Mouse (Mus musculus) lung, postnatal 0 days (tissue): ENCODE data around the gene Gzmn. TPM values are rescaled to one million over a fixed set of nuclear protein-coding genes. Genes with fewer than 3 reads are reported as not detected.
"Not testable (repeated sequence)": the region's sequence is repeated elsewhere in the genome, so short reads cannot be mapped to it uniquely, and the experiment has no call there.

Experiments
- ATAC-seq: fragments of 200-750 bp; cut with Nextera tagmentation; 2 replicates; pipeline ENCODE4 v1.8.0; 2017; ENCODE audit warnings: moderate library complexity
- DNase-seq: peaks from one replicate; pipeline ENCODE4 v3.0.0-alpha.2; 2016; ENCODE audit warnings: low spot score
- H3K27ac ChIP-seq: fragments of 300-500 bp; sonication (generic); 2 replicates; pipeline ENCODE4 v1.5.1; 2014; ENCODE audit warnings: antibody characterized with exemption, mild to moderate bottlenecking, low read length, mixed read lengths
- H3K27me3 ChIP-seq: fragments of 300-500 bp; sonication (generic); replicated peaks from 2 replicates; pipeline ENCODE4 v1.6.1; 2014; ENCODE audit warnings: low read length, mixed read lengths; ENCODE audit not compliant: insufficient read depth
- H3K36me3 ChIP-seq: fragments of 300-500 bp; sonication (generic); 2 replicates; pipeline ENCODE4 v1.6.1; 2014; ENCODE audit warnings: low read length, mixed read lengths; ENCODE audit not compliant: insufficient read depth
- H3K4me1 ChIP-seq: fragments of 300-500 bp; sonication (generic); 2 replicates; pipeline ENCODE4 v1.6.1; 2014; ENCODE audit warnings: antibody characterized with exemption, low read depth, low read length, mixed read lengths; ENCODE audit not compliant: insufficient read depth
- H3K4me2 ChIP-seq: fragments of 300-500 bp; sonication (generic); replicated peaks from 2 replicates; pipeline ENCODE4 v1.6.1; 2014; ENCODE audit warnings: low read depth, mild to moderate bottlenecking, low read length, moderate library complexity, mixed read lengths
- H3K4me3 ChIP-seq: fragments of 300-500 bp; sonication (generic); 2 replicates; pipeline ENCODE4 v1.5.1; 2014; ENCODE audit warnings: low read depth, low read length
- H3K9ac ChIP-seq: fragments of 300-500 bp; sonication (generic); replicated peaks from 2 replicates; pipeline ENCODE4 v1.6.1; 2014; ENCODE audit warnings: low read depth, mild to moderate bottlenecking
- H3K9me3 ChIP-seq: fragments of 300-500 bp; sonication (generic); 2 replicates; pipeline ENCODE4 v1.6.1; 2016; ENCODE audit warnings: low read length, mixed read lengths
- CTCF ChIP-seq: IDR thresholded peaks from 2 replicates; pipeline ENCODE4 v1.5.1; 2016; ENCODE audit warnings: antibody characterized with exemption, mild to moderate bottlenecking
- EP300 ChIP-seq: IDR thresholded peaks from 2 replicates; pipeline ENCODE4 v1.6.1; 2016; ENCODE audit warnings: antibody characterized with exemption, mild to moderate bottlenecking, control low read depth
- WGBS: fragments of 180-500 bp; shearing (Covaris S2); extraction: QIAGEN DNeasy Blood & Tissue Kit; methylation state at CpG from one replicate; pipeline ENCODE4 v1.1.7; 2014; 5-methylcytosine and 5-hydroxymethylcytosine counted together
- polyA plus RNA-seq: library from polyadenylated mRNA; unstranded; fragments of >200 nt; fragmentation: Nextera tagmentation; extraction: Ambion mirVana; gene quantifications from 2 replicates; pipeline ENCODE4 v1.2.1, GENCODE M21; 2015

Gzmn gene
- polyA plus RNA-seq = not detected in 2 replicates

DNA sequence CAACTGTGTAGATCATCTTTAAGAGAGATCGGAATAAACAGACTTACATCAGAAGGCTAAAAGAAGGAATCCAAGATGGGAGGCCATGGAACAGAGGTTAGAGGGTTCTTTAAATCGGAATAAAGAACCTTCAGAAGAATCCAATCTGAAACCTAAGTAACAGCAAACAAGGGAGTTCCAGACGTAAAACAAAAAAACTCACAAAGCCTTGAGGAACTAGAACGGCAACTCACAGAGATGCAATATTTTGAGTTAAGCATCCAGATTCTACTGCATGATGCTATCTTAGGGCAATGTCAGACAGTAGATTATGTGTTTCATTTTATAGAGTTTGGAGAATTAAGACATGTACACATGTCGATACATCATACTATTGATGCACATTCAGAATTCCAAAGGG lies at the start of gene Gzmn:
TSS of gene Gzmn (minus strand) at position 101 of the 400 bp plus-strand sequence.
- ATAC-seq (no peak), DNase-seq (no peak)
- Histone ChIP-seq H3K9ac (no peak within 1 kb of the TSS), H3K27me3 (no peaks in the 10 kb centered on the region), H3K4me2 (no peak within 1 kb of the TSS), H3K4me1 (no peaks in the 10 kb centered on the region), H3K27ac (no peak within 1 kb of the TSS), H3K9me3 (no peaks in the 10 kb centered on the region), H3K36me3 (no peaks in the 10 kb centered on the region), H3K4me3 (no peak within 1 kb of the TSS)
- no peak for TF ChIP-seq EP300
- no peak for TF ChIP-seq CTCF
- 84% methylated on average over 5 of the region's 5 CpGs for WGBS

DNA sequence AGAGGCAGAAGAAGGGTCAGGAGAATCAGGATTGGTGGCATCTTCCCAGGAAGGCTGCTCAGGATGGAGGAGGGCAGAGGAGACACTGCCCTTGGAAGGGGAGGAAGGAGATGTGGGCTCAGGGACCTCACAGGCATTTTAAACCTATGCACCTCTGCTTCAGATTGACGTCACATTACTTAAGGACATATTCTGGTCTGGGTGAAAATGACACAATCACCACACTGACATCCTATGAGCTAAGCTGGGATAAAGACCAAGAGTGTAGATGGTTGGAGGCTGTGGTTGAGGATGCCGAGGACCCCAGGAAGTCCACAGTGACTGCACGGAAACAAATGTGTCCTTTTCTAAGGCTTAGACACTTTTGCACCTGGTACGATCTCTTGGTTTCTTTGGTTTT lies 36.9 kb upstream of the Gzmn start, which contains the start of gene Gzmf:
TSS of gene Gzmf (minus strand) at position 101 of the 400 bp plus-strand sequence.
- WGBS = 89% methylated on average over 4 of the region's 4 CpGs
- TF ChIP-seq CTCF (no peak), EP300 (no peak)

DNA sequence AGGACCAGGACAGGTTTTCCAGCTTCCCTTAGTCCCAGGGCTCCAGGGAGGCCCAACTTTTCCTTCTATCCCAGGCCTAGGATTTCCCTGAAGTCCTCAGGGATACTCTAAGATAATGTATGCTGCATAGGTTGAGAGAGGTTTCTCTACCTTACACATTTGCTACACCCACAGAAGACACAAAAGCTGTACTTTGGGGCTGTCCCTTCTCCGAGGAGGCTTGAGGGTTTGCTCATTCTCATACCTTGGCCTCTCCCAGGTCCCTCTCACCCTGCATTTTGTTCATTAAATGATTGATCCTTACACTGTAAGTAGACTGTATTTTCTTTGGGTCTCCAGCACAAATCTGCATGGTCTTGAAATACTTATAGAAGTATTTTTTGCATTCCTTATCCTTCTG lies 31.2 kb upstream of the Gzmn start:
- H3K36me3 ChIP-seq = no peaks in the 10 kb centered on the region
- H3K9ac ChIP-seq = no peak overlapping the region
- TF ChIP-seq CTCF = no peak
- TF ChIP-seq EP300 = no peak
- ATAC-seq (no peak), DNase-seq (no peak)
- H3K4me2 ChIP-seq = no peak overlapping the region
- H3K9me3 ChIP-seq = no peaks in the 10 kb centered on the region
- WGBS = 91% methylated on average over 1 of the region's 1 CpGs
- no peaks in the 10 kb centered on the region for H3K4me1 ChIP-seq
- no peak overlapping the region for H3K27ac ChIP-seq
- H3K4me3 ChIP-seq = no peak overlapping the region
- no peaks in the 10 kb centered on the region for H3K27me3 ChIP-seq

More for the DNA sequence above, 36.9 kb upstream of the Gzmn start, which contains the start of gene Gzmf:
- no peaks in the 10 kb centered on the region for H3K9me3 ChIP-seq
- DNase-seq (no peak), ATAC-seq (no peak)
- no peak within 1 kb of the TSS for H3K4me2 ChIP-seq
- no peaks in the 10 kb centered on the region for H3K4me1 ChIP-seq
- no peak within 1 kb of the TSS for H3K9ac ChIP-seq
- no peak within 1 kb of the TSS for H3K4me3 ChIP-seq
- no peaks in the 10 kb centered on the region for H3K27me3 ChIP-seq
- H3K27ac ChIP-seq = no peak within 1 kb of the TSS
- H3K36me3 ChIP-seq = no peaks in the 10 kb centered on the region

DNA sequence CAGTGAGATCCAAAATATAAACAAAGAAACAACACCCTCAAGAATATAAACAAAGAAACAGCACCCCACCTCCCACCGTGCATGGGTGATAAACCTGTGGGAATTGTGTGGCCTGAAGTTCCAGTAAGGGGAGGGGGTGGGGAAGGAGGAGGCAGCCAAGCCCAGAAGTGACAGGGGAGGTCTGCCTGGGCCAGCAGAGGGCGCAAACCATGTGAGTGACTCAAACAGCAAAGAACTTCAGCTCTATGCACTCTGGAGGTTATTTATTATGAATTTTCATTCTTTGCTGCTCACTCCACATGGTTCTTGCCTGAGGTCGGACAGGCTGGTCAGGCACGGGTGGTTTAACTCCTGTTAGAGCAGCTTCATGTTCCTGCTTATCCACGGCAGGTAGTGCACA lies 30.6 kb upstream of the Gzmn start:
- not testable (repeated sequence) for H3K4me2 ChIP-seq, H3K9me3 ChIP-seq, H3K36me3 ChIP-seq, H3K9ac ChIP-seq, ATAC-seq, H3K27me3 ChIP-seq, H3K27ac ChIP-seq, H3K4me3 ChIP-seq, H3K4me1 ChIP-seq
- TF ChIP-seq CTCF = peak; percentile 65
- DNase-seq = peak; percentile 47
- WGBS = 29% methylated on average over 5 of the region's 5 CpGs

DNA sequence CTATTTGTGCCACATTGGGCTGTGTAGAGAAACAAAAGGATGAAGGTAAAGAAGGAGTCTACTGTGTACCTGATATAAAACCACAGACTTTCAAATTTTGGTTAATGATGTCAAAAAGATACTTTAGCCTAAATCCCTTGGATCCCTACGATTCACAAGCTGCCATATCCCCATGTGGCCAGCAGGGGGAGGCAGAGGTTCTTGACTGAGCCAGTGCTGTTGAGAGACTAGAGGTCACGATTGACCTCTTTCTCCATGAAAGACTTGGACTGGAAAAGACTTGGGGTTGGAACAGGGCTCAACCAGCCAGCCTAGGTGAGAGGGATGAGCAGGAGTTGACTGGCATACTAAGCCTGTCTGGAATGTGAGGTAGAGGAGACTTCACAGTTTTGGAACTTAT lies 29.6 kb upstream of the Gzmn start:
- Histone ChIP-seq H3K4me3 (no peak overlapping the region), H3K9me3 (no peaks in the 10 kb centered on the region), H3K4me2 (no peak overlapping the region), H3K9ac (no peak overlapping the region), H3K27ac (no peak overlapping the region), H3K4me1 (no peaks in the 10 kb centered on the region), H3K36me3 (no peaks in the 10 kb centered on the region), H3K27me3 (no peaks in the 10 kb centered on the region)
- DNase-seq (peak; percentile 62), ATAC-seq (no peak)
- no peak for TF ChIP-seq EP300
- peak; percentile 93 for TF ChIP-seq CTCF
- 1% methylated on average over 2 of the region's 2 CpGs for WGBS

DNA sequence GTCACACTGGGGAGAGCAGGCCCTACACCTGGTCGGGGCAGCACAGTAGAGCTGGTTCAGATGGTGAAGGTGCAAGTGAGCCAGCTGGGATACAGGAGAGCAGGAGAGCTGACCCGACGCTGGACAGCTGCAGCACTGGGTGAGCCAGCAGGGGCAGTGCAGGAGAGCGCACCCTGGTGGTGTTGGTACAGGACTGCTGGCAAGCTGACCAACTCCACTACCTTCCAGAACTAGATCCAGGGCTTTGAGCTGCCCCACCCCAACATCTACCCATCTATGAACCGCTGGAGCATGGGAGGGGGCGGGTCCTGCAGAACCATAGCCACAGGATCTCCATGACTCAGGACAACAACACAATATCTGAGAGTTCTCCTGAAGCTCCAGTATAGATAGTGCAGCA lies 12.5 kb upstream of the Gzmn start:
- ATAC-seq (no peak), DNase-seq (no peak)
- Histone ChIP-seq H3K9ac (no peak overlapping the region), H3K27me3 (no peaks in the 10 kb centered on the region), H3K4me2 (no peak overlapping the region), H3K9me3 (no peaks in the 10 kb centered on the region), H3K27ac (no peak overlapping the region), H3K4me1 (no peaks in the 10 kb centered on the region), H3K36me3 (no peaks in the 10 kb centered on the region), H3K4me3 (no peak overlapping the region)
- WGBS = 56% methylated on average over 6 of the region's 6 CpGs
- peak; percentile 28 for TF ChIP-seq CTCF
- no peak for TF ChIP-seq EP300

DNA sequence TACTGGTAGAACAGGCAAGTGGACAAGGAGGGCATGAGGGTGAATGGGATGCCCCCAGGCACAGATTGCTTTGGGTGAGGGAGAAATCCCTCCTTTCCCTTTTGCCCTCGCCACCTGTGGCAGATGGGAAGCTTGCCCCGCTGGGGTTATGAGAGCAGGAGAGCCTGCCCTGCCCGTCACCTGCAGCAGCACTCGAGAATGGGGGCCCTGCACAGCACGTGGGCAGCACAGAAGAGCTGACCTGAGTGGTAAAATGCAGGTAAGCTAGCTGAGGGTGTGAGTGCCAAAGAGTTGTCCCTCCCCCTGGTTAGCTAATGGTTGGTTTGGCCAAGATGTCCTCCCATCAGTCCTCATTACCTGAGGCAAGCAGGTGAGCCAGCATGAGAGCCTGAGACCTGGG lies 12.1 kb upstream of the Gzmn start:
- Histone ChIP-seq H3K4me1 (no peaks in the 10 kb centered on the region), H3K27me3 (no peaks in the 10 kb centered on the region), H3K4me3 (no peak overlapping the region), H3K36me3 (no peaks in the 10 kb centered on the region), H3K27ac (no peak overlapping the region), H3K9ac (no peak overlapping the region), H3K9me3 (no peaks in the 10 kb centered on the region), H3K4me2 (no peak overlapping the region)
- DNase-seq = no peak
- no peak for TF ChIP-seq CTCF
- 53% methylated on average over 5 of the region's 5 CpGs for WGBS
- no peak for ATAC-seq
